Mouse (Mus musculus) liver, adult (tissue): Measurements from ENCODE around the gene Slc46a3.

Experiments
- GATA4 ChIP-seq: IDR thresholded peaks from 2 replicates; pipeline ENCODE4 v1.6.1; 2014; ENCODE audit warnings: mild to moderate bottlenecking, low read length; ENCODE audit not compliant: insufficient replicate concordance

The Slc46a3 gene

GRCm38 (mm10) chr5:147828846-147829245, 65.8 kb downstream of the Slc46a3 start:
- no peak for TF ChIP-seq GATA4
